Mouse (Mus musculus) frontal cortex, postnatal 14 days (tissue): ENCODE results near the gene Asnsd1.
A peak's percentile ranks its signal among the peaks of the same experiment; 100 is the strongest.
"Not testable (repeated sequence)": the region's sequence is repeated elsewhere in the genome, so short reads cannot be mapped to it uniquely, and the experiment has no call there.

ENCODE experiments used
- DNase-seq, 2 experiments: peaks; one replicate each; pipeline ENCODE4 v3.0.0; 2022; ENCODE audit warnings: low spot score in 2 of 2

The Asnsd1 gene

GRCm38 (mm10) chr1:53352327-53353261 lies at the start of gene Asnsd1, which contains the start of the genes Asdurf and Gm28551:
Gene Asnsd1, minus strand, starts transcription at chr1:53352752.
Gene Asdurf, minus strand, starts transcription at chr1:53352619.
Gene Gm28551, minus strand, starts transcription at chr1:53352667.
- peak; percentile 96 for DNase-seq

GRCm38 (mm10) chr1:53393936-53394760 lies 41.6 kb upstream of the Asnsd1 start:
- peak in 1 of 2 experiments; percentile 12 for DNase-seq

- no peak for DNase-seq
Measured at GRCm38 (mm10) chr1:53388762-53389161, 36.2 kb upstream of the Asnsd1 start.

GRCm38 (mm10) chr1:53384085-53384688 lies 31.6 kb upstream of the Asnsd1 start:
- DNase-seq = no peak

GRCm38 (mm10) chr1:53377731-53378130 lies 25.2 kb upstream of the Asnsd1 start:
- DNase-seq = no peak

GRCm38 (mm10) chr1:53375965-53376364 lies 23.4 kb upstream of the Asnsd1 start:
- not testable (repeated sequence) for DNase-seq

GRCm38 (mm10) chr1:53358988-53359387 lies 6.4 kb upstream of the Asnsd1 start:
- no peak for DNase-seq

GRCm38 (mm10) chr1:53341071-53341470 lies 11.5 kb downstream of the Asnsd1 start:
- DNase-seq = no peak

- not testable (repeated sequence) for DNase-seq
Measured at GRCm38 (mm10) chr1:53337403-53337802, 15.1 kb downstream of the Asnsd1 start.

GRCm38 (mm10) chr1:53335465-53335864 lies 17.1 kb downstream of the Asnsd1 start:
- no peak for DNase-seq

- DNase-seq = not testable (repeated sequence)
Measured at GRCm38 (mm10) chr1:53333527-53333926, 19.0 kb downstream of the Asnsd1 start.

GRCm38 (mm10) chr1:53324827-53325494 lies 27.6 kb downstream of the Asnsd1 start:
- DNase-seq = no peak

GRCm38 (mm10) chr1:53324277-53324676 lies 28.3 kb downstream of the Asnsd1 start:
- DNase-seq = no peak

GRCm38 (mm10) chr1:53323254-53323653 lies 29.3 kb downstream of the Asnsd1 start:
- DNase-seq = no peak

- DNase-seq = no peak
Measured at GRCm38 (mm10) chr1:53321662-53322344, 30.7 kb downstream of the Asnsd1 start.

- DNase-seq = peak; percentile 71 to 80
Measured at GRCm38 (mm10) chr1:53312989-53313967, 39.3 kb downstream of the Asnsd1 start, which contains the start of gene Osgepl1. Gene Osgepl1, plus strand, starts transcription at chr1:53313624.

- DNase-seq = no peak
Measured at GRCm38 (mm10) chr1:53300506-53300905, 52.0 kb downstream of the Asnsd1 start.

- peak; percentile 84 to 90 for DNase-seq
Measured at GRCm38 (mm10) chr1:53296581-53297383, 55.8 kb downstream of the Asnsd1 start, which contains the start of the genes Pms1, Ormdl1 and Gm28778. Gene Pms1, minus strand, starts transcription at chr1:53297018. Gene Ormdl1, plus strand, starts transcription at chr1:53297095. Gene Gm28778, plus strand, starts transcription at chr1:53297111.
